Mouse (Mus musculus): Measurements from ENCODE around the gene Tmem117.

Tmem117 gene

DNA sequence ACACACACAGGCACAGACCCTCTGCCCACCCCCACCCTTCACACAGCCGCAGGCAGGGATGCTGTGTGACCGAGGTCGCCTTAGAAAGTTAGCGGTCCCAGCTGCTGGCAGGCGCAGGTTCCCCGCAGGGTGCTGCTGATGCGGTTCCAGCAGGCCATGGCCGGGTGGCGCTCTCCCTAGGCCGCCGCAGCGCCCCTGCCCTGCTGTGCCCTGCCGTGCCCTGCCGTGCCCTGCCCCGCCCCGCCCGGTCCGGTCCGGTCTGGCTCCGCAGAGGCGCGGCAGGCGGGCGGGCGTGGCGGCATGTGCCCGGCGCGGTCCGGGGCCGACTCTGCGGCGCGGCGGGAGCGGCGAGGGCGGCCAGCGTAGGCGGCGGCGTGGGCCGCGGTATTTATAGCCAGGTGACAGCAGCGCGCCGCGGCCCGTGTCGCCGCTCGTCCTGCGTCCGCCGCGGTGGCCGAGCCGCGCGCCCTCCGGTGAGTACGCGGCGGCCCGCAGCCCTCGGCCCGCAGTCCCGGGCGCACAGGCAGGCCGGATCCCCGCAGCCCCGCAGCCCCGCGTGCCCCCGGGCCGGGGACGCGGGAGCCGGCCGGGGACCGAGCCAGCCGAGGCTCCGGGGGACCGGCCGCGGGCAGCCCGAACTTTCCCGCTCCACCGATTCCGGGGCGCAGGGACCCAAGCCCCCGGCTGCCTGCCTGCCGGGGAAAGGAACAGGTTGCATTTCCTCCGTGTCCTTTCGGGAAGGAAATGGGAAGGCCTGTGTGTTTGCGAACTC is at the start of gene Tmem117:
Tmem117 (plus strand) TSS at position 403 of the 772 bp plus-strand sequence.
- peak; percentile 68 for DNase-seq

DNA sequence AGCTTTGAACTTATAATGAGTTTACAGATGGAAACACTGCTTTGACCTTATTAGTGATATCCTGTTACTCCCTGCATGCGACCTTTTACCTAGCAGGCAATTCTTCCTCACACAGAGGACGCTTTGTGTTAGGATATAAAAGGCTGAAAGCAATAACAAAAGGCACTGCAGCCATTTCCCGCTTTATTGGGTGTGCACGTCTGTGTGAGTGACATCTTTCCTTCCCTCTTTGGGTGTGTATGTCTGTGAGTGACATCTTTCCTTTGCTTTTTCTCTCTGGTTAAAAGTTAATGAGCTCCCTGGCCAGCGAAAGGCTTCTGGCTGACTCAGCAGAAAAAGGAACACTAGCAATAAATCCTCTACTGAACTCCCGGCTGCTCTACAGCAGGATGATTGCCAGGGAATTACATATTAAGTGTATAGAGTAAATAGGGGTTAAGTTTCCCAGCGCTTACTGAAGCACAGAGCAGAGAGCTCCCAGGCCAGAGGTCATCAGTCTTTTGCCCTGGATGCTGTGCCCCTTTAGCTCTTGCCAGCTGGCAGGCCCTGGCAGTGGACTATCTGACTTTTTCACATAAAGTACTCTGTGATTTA is 46.9 kb upstream of the Tmem117 start:
- DNase-seq, result peak; percentile 59

DNA sequence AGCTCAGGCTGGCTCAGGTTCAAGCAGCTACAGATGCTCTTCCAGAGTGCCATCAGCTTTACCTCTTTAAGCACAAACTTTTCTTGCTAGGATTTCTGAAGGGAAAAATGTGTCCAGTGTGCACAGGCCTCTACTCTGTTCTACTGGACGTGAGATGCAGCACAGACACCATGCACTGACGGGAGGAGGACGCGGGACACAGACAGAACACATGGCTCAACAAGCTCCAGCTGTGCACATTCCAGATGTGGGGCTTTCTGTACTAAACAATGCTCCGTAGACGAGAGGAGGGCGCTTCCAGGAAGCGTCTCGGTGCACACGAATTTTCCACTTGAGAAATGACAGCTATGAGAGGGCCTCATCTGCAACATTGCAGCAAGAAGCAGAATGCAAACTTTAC is 45.9 kb upstream of the Tmem117 start:
- no peak for DNase-seq

DNA sequence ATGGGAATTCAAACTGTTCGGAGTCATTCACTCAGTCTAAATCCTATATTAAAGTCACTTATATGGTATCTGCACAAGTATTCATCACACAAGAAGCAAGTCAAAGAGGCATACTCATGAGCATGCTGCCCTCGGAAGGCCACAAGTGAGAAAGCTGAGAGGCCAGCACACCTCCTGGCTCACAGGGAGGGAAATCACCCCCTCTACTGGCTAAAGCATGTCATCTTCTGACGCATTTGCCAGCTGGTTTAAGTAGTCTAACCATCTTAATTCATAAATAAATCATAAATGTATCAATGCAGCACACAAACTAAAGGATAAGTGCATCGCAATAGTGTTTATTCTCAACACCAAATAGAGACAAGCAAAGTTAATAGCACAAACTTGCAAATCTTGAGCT is 44.3 kb upstream of the Tmem117 start:
- DNase-seq, result no peak

DNA sequence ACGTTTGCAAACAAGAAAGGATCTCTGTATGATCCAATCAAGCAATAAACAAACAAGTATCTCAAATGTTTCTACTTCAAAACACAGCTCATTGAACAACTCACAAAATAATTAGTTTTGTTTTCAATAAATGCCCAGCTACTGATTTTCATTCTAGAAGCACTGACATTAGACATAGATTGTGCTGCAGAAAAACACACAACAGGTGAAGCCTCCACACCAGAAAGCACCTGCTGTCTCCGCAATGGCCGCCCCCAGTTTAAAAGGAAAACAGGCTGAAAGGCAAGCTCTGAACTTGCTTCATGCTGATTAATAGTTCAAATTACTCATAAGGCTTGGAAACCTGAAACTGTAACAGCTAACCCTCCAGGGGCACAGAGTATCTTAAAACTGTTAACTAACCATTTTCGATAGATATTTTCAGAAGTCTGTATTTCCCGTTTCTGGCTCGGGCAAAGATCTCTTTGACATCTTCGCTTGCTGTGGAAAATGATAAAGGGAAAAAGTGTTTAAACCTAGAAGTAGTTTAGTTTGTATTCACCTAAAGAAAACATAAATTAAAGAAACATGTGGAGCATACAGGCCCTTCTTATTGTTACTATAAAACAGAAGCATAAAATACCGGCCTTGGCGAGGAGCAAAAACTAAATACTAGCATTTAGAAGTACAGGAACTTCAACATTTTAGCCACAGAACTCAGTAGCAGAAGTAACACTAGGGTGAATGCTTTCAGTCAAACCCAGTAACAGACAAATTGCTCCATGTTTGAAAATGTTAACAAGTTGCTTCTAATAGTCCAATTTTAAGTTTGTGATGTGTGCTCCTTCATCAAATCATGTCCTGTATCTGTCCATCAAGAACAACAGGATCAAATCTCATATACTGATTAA is 41.0 kb upstream of the Tmem117 start:
- DNase-seq, result no peak

DNA sequence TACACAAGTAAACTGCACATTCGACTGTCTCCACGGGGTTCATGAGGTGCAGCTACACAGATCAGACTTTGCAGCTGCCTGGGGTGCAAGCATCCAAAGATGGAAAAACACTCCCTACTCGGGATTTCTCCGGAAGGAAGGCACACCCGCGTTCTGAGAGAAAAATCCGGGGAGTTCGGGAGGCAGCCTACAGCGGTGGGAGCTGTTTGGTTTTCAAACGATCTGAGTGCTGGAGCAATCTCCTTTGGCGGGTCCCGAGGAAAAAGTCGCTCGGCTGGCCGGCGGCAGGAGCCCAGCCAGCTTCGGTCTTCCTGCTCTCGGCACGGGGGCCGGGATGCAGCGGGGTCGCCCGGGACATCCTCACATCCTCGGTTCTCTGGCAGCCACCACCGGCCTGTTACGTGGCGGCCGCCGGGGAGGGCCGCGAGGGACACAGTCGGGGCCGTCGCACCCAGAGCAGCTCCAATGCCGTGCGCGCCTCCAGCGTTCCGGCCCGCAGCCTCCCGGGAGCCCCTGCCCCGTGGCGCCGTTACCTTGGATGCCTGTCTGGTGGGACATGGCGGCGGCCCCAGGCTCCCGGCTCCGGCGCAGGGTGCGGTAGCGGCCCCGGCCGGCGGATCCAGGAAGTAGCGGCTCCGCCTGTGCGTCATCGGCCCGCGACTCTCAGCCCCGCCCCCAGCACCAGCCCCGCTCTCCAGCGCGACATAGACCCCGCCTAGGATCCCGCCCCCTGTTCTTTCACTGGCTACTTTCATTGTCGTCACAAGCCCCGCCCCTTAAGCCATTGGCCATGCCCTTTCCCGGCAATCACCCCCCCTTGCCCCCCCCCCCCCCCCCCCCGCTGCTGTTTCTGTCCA is 39.6 kb upstream of the Tmem117 start, which contains the start of gene Twf1:
Twf1 (minus strand) TSS at position 671 of the 857 bp plus-strand sequence.
- DNase-seq, result peak; percentile 95

DNA sequence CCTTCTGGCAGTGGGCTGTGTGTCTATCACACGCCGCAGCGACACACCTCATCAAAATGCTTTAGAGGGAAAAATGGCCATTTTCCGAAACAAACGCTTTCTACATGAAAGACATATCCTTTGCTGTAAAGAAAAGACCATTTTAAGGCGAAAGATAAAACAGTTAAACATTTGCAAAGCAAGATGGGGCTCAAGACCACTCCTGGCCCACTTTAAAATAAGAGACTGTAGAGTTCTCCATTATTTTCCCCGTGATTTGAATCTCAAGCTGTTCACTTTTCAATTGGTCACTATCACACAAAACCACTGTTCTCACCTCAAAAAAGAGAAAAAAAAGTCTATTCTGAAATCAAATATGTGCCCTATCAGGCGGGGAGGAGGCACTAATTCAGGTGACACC is 38.9 kb upstream of the Tmem117 start:
- no peak for DNase-seq

DNA sequence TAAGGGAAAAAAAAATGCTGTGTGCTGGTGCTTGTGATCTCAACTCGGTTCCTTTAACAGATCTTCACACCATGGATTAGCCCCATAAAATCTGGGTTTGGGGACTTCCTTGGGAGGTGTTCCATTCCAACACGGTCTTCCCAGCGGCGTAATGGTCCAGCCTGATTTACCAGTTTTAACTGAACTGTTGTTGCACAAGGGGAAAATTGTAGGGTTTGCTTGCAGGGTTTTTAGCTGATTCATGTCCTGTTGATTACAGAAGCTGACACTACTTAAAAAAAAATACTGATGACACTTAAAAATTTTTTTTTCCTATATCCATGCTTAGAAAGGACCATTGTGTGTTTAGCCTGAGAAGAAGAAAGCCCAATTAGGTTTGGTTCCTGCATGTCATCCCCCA is 37.7 kb upstream of the Tmem117 start:
- DNase-seq, result no peak

DNA sequence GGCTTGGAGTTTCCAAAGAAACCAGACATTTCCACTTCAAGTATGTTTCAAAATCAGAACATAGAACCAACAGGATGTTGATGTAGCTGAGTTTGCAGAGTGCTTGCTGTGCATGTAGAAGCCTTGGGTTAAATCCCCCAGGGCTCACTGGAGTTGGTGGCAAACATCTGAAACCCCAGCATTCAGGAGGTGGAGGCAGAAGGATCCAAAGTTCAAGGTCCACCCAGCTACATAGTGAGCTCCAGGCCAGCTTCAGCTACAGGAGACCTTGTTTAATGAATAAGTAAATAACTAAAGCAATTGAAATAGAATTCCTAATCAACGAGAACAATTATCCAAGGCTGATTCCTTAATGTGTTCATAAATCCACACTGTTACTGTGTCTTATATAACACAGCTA is 35.4 kb upstream of the Tmem117 start:
- DNase-seq, result peak; percentile 79

DNA sequence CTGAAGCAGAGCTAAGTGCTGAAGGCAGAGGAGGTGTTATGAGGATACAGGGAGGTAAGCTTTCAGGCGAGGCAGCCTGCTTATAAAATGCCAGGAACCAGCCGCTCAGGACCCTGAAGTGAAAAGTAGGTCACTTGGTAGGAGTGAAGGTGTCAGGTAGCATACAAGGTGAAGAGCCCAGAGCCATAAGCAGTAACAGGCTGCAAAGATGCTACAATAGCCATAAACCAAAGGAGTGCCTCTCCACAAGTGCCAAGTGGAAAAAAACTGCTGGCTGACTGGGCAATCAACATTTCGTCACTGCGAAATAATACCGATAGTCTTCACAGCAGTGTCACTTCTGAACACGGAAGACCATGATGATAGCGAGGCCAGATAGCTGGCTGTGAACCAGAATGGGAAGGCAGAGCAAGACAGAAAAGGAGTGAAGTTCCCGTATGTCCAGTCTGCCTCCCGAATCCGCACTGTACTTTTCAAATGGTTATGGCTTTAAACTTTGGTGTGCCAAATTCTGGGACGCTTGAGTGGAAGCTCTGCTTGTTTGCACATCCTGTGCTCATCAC is 28.8 kb upstream of the Tmem117 start:
- DNase-seq, result no peak

DNA sequence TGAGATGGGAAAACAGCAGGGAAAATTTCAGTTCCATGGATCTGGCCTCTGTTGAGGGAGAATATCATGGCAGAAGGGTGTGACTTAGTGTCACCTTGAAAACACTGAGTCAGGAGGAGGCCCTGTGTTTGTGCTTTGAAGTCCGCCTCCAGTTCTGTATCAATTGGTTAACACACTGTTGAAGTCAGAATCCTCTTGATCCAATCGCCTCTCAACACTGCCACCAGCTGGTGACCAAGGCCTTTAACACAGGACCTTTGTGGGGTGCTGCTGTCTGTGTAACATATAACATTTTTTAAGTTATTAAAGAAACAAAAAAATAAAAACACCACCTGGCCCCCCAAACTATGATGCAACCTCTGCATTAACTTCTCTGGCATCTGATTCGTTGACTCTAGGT is 27.7 kb upstream of the Tmem117 start:
- DNase-seq, result peak; percentile 21

DNA sequence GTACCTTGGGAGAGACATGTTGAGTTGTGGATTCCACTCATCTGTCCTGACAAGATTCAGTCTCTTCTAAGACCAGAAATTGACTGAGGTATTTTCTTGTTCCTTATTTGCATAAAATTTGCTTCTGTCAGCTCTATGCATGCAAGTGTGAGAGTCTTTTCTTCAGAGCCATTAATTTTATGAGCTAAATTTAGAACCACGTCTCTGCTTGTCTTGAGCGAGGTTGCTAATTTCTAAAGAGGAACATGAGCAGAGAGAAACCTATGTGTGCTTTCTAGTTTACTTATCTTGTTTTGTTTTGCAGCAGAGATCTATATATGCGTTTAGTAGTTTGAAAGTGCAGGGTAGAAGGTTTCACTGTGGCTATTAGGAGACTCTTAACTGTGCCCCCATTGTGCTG is 26.6 kb upstream of the Tmem117 start:
- no peak for DNase-seq

DNA sequence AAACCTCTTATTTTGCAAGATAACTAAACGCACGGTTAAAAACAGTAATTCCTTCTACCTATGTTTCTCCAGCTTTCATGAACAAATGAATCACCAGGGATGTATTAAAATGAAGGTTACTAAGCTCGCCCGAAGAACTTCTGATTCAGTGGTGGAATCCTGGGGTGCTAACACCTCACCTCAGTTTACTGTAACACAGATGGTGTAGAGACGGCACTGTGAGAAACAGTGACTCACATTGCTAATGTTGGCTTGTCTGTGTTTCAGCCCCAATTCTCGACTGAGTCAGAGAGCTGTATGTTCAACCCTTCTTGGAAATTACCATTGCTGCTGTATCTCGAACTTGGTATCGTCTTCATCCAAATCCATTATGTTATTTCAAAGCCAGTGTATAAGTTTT is 21.3 kb upstream of the Tmem117 start:
- no peak for DNase-seq

DNA sequence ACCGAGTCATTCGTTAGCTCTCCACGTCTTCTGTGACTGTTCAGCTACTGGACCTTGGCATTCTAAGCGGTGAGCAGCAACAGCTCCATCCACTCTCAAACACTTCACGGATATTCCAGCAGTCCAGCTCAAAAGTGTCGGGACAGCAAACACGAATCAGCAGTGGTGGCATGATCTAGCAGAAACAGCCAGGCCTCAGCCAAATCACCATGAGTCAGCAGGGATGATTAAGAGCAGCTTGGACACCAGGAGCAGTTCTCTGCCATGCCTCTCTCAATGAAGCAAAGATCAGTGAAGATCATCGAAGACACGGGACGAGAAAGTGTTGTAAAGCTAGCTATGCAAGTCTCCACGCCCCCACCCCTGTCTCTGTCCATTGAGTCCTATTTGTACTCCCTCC is 13.0 kb upstream of the Tmem117 start:
- no peak for DNase-seq

DNA sequence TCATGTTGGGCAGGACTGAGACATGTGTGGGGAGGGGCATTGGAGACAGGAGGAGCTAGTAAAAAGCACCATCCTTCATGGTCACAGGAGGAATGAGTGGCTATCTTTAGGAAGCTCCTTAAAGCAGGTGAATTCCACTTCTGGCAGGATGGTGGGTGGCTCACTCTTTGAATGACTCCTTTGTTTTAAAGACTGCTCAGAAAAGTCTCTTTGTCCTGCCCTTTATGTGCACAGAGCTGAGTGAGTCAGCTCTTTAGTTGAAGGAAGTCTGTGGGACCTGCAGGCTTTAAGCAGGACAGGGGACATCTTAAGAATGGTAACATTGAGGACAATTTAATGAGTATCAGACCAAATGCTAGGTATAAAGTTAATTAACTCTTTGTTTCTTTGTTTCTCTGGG is 8.1 kb upstream of the Tmem117 start:
- DNase-seq, result no peak

DNA sequence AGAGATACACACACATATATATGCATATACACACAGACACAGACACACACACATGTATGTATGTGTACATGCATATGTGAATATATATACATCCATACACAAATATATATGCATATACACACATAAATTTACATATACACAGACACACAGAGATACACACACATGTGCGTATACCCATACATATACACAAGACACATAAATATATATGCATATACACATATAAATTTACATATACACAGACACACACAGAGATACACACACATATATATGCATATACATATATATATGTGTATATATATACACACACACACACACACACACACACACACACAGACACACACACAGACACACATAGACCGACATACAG is 586 bp upstream of the Tmem117 start:
- DNase-seq, result no peak

DNA sequence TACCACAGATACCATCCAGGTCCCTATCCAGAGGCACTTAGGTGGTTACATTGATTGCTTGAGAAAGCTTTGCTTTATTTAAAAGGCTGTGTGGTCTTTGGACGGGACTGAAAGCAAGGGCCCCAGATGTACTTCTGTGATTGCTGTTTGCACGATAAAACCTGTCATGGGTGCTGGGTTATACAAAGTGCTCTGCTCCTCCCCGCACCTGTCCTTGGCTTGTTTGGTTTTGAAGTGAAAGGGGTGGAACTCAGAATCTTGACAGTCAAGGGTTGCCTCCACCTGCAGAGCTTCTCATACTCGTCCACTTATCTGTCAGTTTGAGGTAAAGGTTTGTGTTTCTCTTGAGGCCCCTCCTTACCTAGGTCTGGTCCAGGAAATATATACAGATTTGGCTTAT is 1.5 kb downstream of the Tmem117 start:
- no peak for DNase-seq

DNA sequence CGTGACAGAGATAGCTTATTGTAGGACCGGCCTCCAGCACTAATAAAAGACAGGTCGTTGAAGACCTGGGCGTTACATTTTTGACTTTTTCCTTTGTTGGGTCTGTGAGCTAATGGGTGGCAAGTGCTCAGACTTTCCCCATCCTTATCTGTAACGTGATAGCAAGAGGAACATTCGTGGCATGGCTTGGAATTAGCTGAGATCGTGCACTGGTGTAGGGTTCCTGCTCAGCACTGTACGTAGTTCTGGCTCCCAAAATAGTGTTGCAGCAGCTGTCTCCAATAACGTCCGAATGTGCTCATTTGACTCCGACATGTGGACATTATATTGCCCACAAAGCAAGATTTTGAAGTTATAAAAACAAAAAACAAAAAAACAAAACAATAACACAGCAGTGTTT is 5.5 kb downstream of the Tmem117 start:
- no peak for DNase-seq

DNA sequence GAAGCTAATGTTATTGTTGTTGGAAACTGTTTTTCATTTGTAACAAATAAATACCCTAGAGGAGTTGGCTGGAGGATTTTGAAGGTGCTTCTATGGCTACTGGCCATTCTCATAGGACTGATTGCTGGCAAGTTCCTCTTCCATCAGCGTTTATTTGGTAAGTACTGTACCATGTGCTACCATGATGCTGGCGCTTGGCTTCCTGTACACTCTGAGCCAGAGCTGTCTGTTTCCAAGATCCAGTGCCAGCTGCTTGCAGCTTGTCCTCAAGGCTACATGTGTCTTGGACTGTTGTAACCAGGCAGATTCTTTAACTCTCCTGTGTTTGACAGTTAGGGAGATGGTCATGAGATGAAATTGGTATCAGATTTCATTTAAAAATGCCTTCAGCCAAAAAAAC is 9.2 kb downstream of the Tmem117 start:
- no peak for DNase-seq

DNA sequence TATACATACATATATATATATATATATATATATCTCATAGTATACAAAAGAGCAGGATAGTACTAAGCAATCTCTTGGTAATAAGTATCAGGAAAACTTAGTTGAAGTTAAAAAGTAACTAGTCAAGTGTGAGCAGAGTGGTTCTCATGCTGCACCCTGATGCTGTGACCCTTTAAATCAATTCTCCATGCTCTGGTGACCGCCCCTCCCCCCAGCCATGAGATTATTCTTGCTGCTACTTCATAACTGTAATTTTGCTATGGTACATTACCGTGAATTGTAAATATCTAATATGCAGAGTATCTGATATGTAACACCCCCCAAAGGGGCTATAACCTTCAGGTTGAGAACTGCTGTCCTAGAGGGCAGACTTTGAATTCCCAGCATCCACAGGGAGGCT is 10.1 kb downstream of the Tmem117 start:
- peak; percentile 42 for DNase-seq

DNA sequence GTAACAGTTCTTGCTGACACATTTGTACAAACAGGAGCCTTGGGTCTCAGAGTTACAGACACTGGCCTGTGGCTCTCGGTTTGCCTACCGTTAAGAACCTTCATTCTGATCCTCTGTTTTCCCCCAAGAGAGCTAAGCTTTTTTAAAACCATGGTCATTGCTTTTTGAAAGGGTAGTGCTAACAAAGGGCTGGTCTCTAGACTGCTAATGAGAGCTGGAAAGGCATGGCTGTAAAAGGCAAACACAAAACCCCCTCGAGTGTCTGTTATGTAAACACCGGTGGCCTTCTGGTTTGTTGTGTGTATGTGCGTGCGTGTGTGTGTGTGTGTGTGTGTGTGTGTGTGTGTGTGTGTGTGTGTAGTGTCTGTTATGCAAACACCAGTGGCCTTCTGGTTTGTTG is 17.0 kb downstream of the Tmem117 start:
- no peak for DNase-seq

DNA sequence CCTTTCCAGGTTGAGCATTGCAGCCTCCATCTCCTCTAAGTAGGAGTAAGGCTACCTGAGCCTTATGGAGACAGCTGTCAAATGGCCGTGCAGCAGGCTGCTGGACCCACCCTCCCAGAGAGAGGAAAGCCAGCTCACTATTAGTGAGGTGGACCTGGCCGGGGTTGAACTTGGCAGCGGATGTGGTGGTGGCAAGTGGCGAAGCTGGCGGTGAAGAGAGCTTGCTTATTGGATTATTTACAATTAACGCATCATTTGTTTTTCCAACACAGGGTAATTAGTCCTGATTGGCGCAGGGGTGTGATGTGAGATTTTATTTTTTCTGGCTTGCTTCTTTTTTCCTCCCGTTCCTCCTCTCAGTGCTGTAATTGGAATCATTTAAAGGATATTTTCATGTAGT is 19.4 kb downstream of the Tmem117 start:
- no peak for DNase-seq

Data from kidney, adult 11 months (tissue).